Mouse (Mus musculus) C2C12 (cell line): ENCODE measurements around the gene Grb7. TPM values are rescaled to one million over a fixed set of nuclear protein-coding genes. Genes with fewer than 3 reads are reported as not detected.

Experiments
- H3K27me3 ChIP-seq: one replicate; pipeline ENCODE4 v1.6.1; 2011; ENCODE audit not compliant: control insufficient read depth, insufficient read depth, insufficient read length
- H3K36me3 ChIP-seq: one replicate; pipeline ENCODE4 v1.6.1; 2011; ENCODE audit not compliant: control insufficient read depth, insufficient read depth
- H3K4me3 ChIP-seq: one replicate; pipeline ENCODE4 v1.5.1; 2011; ENCODE audit warnings: mild to moderate bottlenecking, control low read depth; ENCODE audit not compliant: poor library complexity, insufficient read depth, severe bottlenecking
- H3K79me2 ChIP-seq: one replicate; pipeline ENCODE4 v1.6.1; 2011; ENCODE audit not compliant: control insufficient read depth, insufficient read depth
- H3K79me3 ChIP-seq: one replicate; pipeline ENCODE4 v1.6.1; 2011; ENCODE audit warnings: low read depth, control low read depth
- H3ac ChIP-seq: one replicate; pipeline ENCODE3; 2011; ENCODE audit warnings: low read depth; ENCODE audit not compliant: control insufficient read depth, insufficient read length
- CEBPB ChIP-seq: IDR thresholded peaks from one replicate; pipeline ENCODE4 v1.6.1; 2011; ENCODE audit warnings: low read depth, mild to moderate bottlenecking, control low read depth, moderate library complexity
- CTCF ChIP-seq: IDR thresholded peaks from one replicate; pipeline ENCODE4 v1.5.1; 2011; ENCODE audit not compliant: control insufficient read depth, insufficient read depth, insufficient read length
- FOSL1 ChIP-seq: IDR thresholded peaks from one replicate; pipeline ENCODE4 v1.8.0; 2011; ENCODE audit warnings: mild to moderate bottlenecking, low read length; ENCODE audit not compliant: poor library complexity, insufficient read depth, severe bottlenecking
- MAX ChIP-seq: IDR thresholded peaks from one replicate; pipeline ENCODE4 v1.6.1; 2011; ENCODE audit warnings: mild to moderate bottlenecking, control low read depth
- MYOD1 ChIP-seq: IDR thresholded peaks from one replicate; pipeline ENCODE4 v1.6.1; 2011; ENCODE audit warnings: low read depth; ENCODE audit not compliant: control insufficient read depth, insufficient read length
- MYOG ChIP-seq: IDR thresholded peaks from one replicate; pipeline ENCODE4 v1.6.1; 2011; ENCODE audit not compliant: control insufficient read depth, insufficient read length; ENCODE audit errors: extremely low read depth
- USF1 ChIP-seq: IDR thresholded peaks from one replicate; pipeline ENCODE4 v1.6.1; 2011; ENCODE audit warnings: low read depth, mild to moderate bottlenecking, control low read depth, moderate library complexity
- polyA plus RNA-seq: library from polyadenylated mRNA; unstranded; fragments of >200 nt; fragmentation: generic; extraction: Trizol; gene quantifications from one replicate; pipeline ENCODE4 v1.2.1, GENCODE M21; 2012; ENCODE audit warnings: missing spikeins

Grb7 gene
- polyA plus RNA-seq, 1 experiment: not detected

DNA sequence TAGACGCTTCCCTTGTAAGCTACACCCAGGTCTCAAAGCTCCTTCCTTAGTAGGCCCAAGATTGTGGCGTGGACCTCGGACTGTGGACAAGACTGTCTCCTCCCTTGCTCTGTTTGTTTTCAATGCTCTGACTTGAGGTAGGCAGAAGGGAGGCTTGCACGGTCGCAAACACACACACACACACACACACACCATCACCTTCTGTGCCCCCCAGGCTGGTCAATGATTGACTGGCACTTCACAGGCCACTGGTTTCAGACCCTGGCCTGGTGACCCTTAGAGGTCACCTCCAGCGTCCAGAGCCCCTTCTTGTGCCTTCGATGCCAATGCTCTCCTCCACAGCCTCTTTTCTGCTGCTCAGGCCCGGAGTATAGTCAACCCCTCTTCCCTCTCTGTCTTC, 37.3 kb upstream of the Grb7 start:
- TF ChIP-seq CTCF: no peak
- TF ChIP-seq MYOG: no peak
- no peak for TF ChIP-seq FOSL1
- no peak for TF ChIP-seq MAX
- no peak for TF ChIP-seq USF1
- TF ChIP-seq CEBPB: no peak
- TF ChIP-seq MYOD1: no peak
- Histone ChIP-seq H3K4me3 (no peak overlapping the region), H3K79me3 (peaks cover 3% of the 10 kb centered on the region), H3K27me3 (no peaks in the 10 kb centered on the region), H3K36me3 (no peaks in the 10 kb centered on the region), H3ac (no peak overlapping the region), H3K79me2 (peaks cover 14% of the 10 kb centered on the region)

DNA sequence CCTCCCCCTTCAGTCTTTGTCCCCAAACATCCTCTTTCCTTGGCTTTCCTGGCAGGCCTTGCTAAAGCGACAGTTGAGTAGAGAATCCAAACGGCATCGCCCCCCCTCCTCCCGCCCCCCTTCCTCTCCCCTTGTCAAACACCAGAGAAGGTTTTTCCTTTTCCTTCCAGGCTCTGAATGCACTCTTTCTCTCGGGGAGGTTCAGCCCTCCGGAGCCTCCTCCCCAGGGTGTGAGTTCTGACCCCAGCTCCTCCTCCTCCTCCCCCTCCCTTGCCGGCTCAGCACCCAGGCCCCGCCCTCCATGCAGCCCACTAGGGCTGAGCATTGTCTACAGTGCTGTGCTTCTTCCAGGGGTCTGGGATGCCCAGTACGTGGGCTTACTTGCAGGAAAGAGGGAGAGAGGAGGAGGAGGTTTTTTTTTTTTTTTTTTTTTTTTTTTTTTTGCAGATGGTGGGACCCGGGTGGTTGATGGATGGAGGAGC, 36.8 kb upstream of the Grb7 start:
- no peak overlapping the region for H3ac ChIP-seq
- TF ChIP-seq FOSL1 (no peak), USF1 (no peak), CTCF (no peak), MAX (no peak), MYOD1 (no peak), CEBPB (no peak), MYOG (no peak)
- H3K36me3 ChIP-seq: no peaks in the 10 kb centered on the region
- H3K79me3 ChIP-seq: peaks cover 6% of the 10 kb centered on the region
- H3K79me2 ChIP-seq: peaks cover 19% of the 10 kb centered on the region
- H3K4me3 ChIP-seq: no peak overlapping the region
- no peaks in the 10 kb centered on the region for H3K27me3 ChIP-seq

DNA sequence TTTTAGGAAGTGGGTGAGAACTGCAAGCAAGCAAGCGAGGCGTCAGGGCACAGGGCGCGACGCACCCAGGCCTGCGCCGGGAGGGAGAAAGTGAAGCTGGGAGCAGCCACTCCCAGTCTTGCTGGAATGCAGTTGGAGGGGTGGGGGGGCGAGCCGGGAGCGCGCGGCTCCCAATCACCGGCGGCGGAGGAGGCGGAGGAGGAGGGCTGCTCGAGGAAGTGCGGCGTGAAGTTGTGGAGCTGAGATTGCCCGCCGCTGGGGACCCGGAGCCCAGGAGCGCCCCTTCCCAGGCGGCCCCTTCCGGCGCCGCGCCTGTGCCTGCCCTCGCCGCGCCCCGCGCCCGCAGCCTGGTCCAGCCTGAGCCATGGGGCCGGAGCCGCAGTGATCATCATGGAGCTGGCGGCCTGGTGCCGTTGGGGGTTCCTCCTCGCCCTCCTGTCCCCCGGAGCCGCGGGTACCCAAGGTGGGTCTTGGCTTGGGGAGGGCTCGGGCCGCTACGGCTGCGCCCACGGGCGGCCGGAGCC, 33.9 kb upstream of the Grb7 start, which contains the start of gene Erbb2:
TSS of gene Erbb2 (plus strand) at position 198 of the 524 bp plus-strand sequence.
- H3K36me3 ChIP-seq: no peaks in the 10 kb centered on the region
- H3K4me3 ChIP-seq: peak within 1 kb of the TSS; percentile 78
- H3K27me3 ChIP-seq: no peaks in the 10 kb centered on the region
- H3K79me2 ChIP-seq: peaks cover 47% of the 10 kb centered on the region
- TF ChIP-seq MYOD1 (no peak), MYOG (no peak), MAX (peak; percentile 81)
- H3ac ChIP-seq: peak within 1 kb of the TSS; percentile 98
- H3K79me3 ChIP-seq: peaks cover 15% of the 10 kb centered on the region

DNA sequence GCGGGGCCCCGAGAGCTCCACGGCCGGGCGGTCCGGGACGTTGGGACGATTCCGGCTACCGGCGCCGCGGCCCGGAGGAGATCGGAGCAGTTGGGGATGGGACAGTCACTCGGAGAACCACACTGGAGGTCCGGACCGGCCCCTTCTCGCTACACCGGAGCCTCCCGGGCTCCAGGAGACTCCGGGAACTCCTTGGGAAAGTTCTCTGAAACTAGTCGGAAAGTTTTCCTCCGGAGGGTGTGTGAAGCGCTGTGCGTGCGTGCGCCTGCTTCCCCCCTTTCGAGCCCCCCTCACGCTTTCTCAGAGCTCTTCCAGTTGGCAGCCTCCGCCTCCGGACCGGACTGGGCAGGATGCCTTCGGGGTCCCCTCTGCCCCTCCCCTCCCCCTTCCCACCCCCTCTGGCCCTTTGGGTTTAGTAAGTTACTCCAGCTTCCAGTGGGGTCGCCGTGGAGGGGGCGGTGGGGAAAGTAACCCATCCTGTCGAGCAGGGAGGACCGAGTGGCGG, 33.3 kb upstream of the Grb7 start:
- Histone ChIP-seq H3ac (peak overlapping the region; percentile 98), H3K27me3 (no peaks in the 10 kb centered on the region), H3K79me3 (peaks cover 17% of the 10 kb centered on the region), H3K4me3 (peak overlapping the region; percentile 78), H3K79me2 (peaks cover 47% of the 10 kb centered on the region), H3K36me3 (no peaks in the 10 kb centered on the region)
- TF ChIP-seq CEBPB (no peak), MAX (no peak), MYOG (no peak), USF1 (no peak), CTCF (no peak), MYOD1 (no peak), FOSL1 (no peak)

DNA sequence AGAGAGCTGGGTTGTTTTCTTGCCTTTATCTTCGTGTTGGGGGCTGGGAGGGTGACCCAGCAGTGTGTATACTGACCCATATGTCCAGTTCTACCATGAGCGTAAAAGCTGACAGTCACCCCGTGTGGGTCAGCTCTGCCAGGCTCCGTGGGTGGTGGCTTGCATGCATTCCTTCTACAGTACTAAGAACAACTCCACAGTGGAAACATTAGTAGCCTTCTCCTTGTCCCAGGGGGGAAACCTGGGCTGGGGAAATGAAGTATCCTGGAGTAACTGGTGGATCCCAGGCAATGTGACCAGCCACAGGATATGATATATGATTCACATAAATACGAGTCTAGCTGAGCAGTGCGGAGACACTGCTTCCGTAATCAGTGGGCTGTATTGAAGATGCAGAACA, 32.5 kb upstream of the Grb7 start:
- TF ChIP-seq MAX (no peak), CEBPB (no peak), CTCF (no peak), MYOG (no peak), USF1 (no peak), MYOD1 (no peak), FOSL1 (no peak)
- Histone ChIP-seq H3ac (peak overlapping the region; percentile 35), H3K27me3 (no peaks in the 10 kb centered on the region), H3K4me3 (peak overlapping the region; percentile 78), H3K79me3 (peaks cover 19% of the 10 kb centered on the region), H3K36me3 (no peaks in the 10 kb centered on the region), H3K79me2 (peaks cover 47% of the 10 kb centered on the region)

DNA sequence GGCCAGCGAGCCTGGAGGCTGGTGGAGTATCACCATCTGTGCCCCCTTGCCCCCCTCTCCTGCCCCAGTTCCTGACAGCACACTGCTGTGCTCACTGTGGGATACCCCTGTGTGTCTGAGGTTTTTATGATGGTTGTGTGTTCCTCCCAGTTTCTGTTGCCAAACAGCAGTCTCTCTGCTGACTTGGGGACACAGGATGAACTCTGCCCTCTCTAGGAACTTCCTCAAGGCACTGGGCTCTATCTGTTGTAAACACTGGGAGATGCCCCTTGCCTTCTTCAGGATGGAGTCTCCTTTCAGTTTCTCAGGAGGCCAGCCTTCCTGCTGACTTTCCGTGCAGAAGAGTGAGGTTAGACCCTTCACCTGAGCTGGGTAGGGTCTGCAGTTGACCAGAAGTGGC, 32.0 kb upstream of the Grb7 start:
- H3K79me2 ChIP-seq: peaks cover 47% of the 10 kb centered on the region
- no peaks in the 10 kb centered on the region for H3K27me3 ChIP-seq
- H3K36me3 ChIP-seq: no peaks in the 10 kb centered on the region
- peaks cover 20% of the 10 kb centered on the region for H3K79me3 ChIP-seq
- no peak overlapping the region for H3K4me3 ChIP-seq
- TF ChIP-seq MAX (no peak), CTCF (no peak), CEBPB (no peak), USF1 (no peak), MYOG (no peak), FOSL1 (no peak), MYOD1 (no peak)
- peak overlapping the region; percentile 25 for H3ac ChIP-seq

DNA sequence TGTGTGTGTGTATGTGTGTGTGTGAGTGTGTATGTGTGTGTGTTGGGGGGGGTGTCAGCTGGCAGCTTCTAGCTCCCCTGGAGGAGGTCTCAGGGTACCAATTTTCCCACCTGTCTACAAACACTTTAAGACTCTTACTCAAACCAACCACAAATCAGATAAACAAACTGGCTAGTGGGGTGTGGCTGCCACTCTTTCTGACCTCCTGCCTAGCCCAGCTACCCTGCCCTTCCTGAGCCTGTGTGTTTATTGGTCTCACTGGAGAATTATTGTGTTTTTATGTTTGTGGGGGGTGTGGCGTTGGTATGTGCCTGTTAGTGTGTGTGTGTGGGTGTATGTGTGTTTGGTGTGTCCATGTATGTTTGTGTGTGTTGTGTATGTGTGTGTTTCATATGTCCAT, 29.1 kb upstream of the Grb7 start:
- Histone ChIP-seq H3K36me3 (peaks cover 9% of the 10 kb centered on the region), H3K79me3 (peaks cover 20% of the 10 kb centered on the region)
- TF ChIP-seq USF1 (no peak), MYOG (no peak), CEBPB (no peak), MAX (no peak), MYOD1 (no peak), FOSL1 (no peak), CTCF (no peak)

More for the DNA sequence above, 29.1 kb upstream of the Grb7 start:
- Histone ChIP-seq H3K79me2 (peaks cover 47% of the 10 kb centered on the region), H3K4me3 (no peak overlapping the region), H3K27me3 (no peaks in the 10 kb centered on the region), H3ac (no peak overlapping the region)
